Mouse (Mus musculus): ENCODE data around the gene Bhlhe41. TPM values are rescaled to one million over a fixed set of nuclear protein-coding genes. Genes with fewer than 3 reads are reported as not detected.

Bhlhe41 gene
- polyA plus RNA-seq, 1 experiment: 9.3 TPM

GRCm38 (mm10) chr6:145851956-145852355 is 13.4 kb downstream of the Bhlhe41 start:
- no peak for TF ChIP-seq POLR2A (IDR thresholded peaks at IDR 0.05; ENCODE audit: low read depth, low read length)
- TF ChIP-seq CTCF (IDR thresholded peaks at IDR 0.05; ENCODE audit: borderline replicate concordance, insufficient read depth, low read length): no peak
- H3K27ac ChIP-seq (ENCODE audit: insufficient read depth, low read length): no peak overlapping the region
- H3K4me1 ChIP-seq (ENCODE audit: control insufficient read depth, insufficient read depth, low read length): peaks cover 5% of the 10 kb centered on the region
- H3K4me3 ChIP-seq (ENCODE audit: insufficient read depth, low read length): no peak overlapping the region

GRCm38 (mm10) chr6:145850789-145851188 is 14.6 kb downstream of the Bhlhe41 start:
- peaks cover 2% of the 10 kb centered on the region for H3K4me1 ChIP-seq (ENCODE audit: control insufficient read depth, insufficient read depth, low read length)
- no peak overlapping the region for H3K27ac ChIP-seq (ENCODE audit: insufficient read depth, low read length)
- TF ChIP-seq CTCF (IDR thresholded peaks at IDR 0.05; ENCODE audit: borderline replicate concordance, insufficient read depth, low read length) (no peak), POLR2A (IDR thresholded peaks at IDR 0.05; ENCODE audit: low read depth, low read length) (no peak)
- H3K4me3 ChIP-seq (ENCODE audit: insufficient read depth, low read length): no peak overlapping the region

- Histone ChIP-seq H3K4me1 (ENCODE audit: control insufficient read depth, insufficient read depth, low read length) (no peaks in the 10 kb centered on the region), H3K27ac (ENCODE audit: insufficient read depth, low read length) (no peak overlapping the region), H3K4me3 (ENCODE audit: insufficient read depth, low read length) (no peak overlapping the region)
- no peak for TF ChIP-seq POLR2A (IDR thresholded peaks at IDR 0.05; ENCODE audit: low read depth, low read length)
- TF ChIP-seq CTCF (IDR thresholded peaks at IDR 0.05; ENCODE audit: borderline replicate concordance, insufficient read depth, low read length): no peak
These were observed 17.7 kb downstream of the Bhlhe41 start for GRCm38 (mm10) chr6:145847661-145848060.

- no peak for TF ChIP-seq POLR2A (IDR thresholded peaks at IDR 0.05; ENCODE audit: low read depth, low read length)
- no peak for TF ChIP-seq CTCF (IDR thresholded peaks at IDR 0.05; ENCODE audit: borderline replicate concordance, insufficient read depth, low read length)
- H3K4me3 ChIP-seq (ENCODE audit: insufficient read depth, low read length): no peak overlapping the region
- no peaks in the 10 kb centered on the region for H3K4me1 ChIP-seq (ENCODE audit: control insufficient read depth, insufficient read depth, low read length)
- no peak overlapping the region for H3K27ac ChIP-seq (ENCODE audit: insufficient read depth, low read length)
These were observed 18.4 kb downstream of the Bhlhe41 start for GRCm38 (mm10) chr6:145846948-145847347.

GRCm38 (mm10) chr6:145846076-145846475 is 19.3 kb downstream of the Bhlhe41 start:
- Histone ChIP-seq H3K4me1 (ENCODE audit: control insufficient read depth, insufficient read depth, low read length) (no peaks in the 10 kb centered on the region), H3K4me3 (ENCODE audit: insufficient read depth, low read length) (no peak overlapping the region), H3K27ac (ENCODE audit: insufficient read depth, low read length) (no peak overlapping the region)
- TF ChIP-seq POLR2A (IDR thresholded peaks at IDR 0.05; ENCODE audit: low read depth, low read length): no peak

- TF ChIP-seq CTCF (IDR thresholded peaks at IDR 0.05; ENCODE audit: borderline replicate concordance, insufficient read depth, low read length): no peak
- TF ChIP-seq POLR2A (IDR thresholded peaks at IDR 0.05; ENCODE audit: low read depth, low read length): no peak
- Histone ChIP-seq H3K4me3 (ENCODE audit: insufficient read depth, low read length) (no peak overlapping the region), H3K4me1 (ENCODE audit: control insufficient read depth, insufficient read depth, low read length) (no peaks in the 10 kb centered on the region), H3K27ac (ENCODE audit: insufficient read depth, low read length) (no peak overlapping the region)
These were observed 19.7 kb downstream of the Bhlhe41 start for GRCm38 (mm10) chr6:145845611-145846010.

GRCm38 (mm10) chr6:145835359-145835758 is 30.0 kb downstream of the Bhlhe41 start:
- Histone ChIP-seq H3K4me3 (ENCODE audit: insufficient read depth, low read length) (no peak overlapping the region), H3K27ac (ENCODE audit: insufficient read depth, low read length) (no peak overlapping the region), H3K4me1 (ENCODE audit: control insufficient read depth, insufficient read depth, low read length) (no peaks in the 10 kb centered on the region)
- no peak for TF ChIP-seq CTCF (IDR thresholded peaks at IDR 0.05; ENCODE audit: borderline replicate concordance, insufficient read depth, low read length)

- no peak overlapping the region for H3K27ac ChIP-seq (ENCODE audit: insufficient read depth, low read length)
- no peak for TF ChIP-seq CTCF (IDR thresholded peaks at IDR 0.05; ENCODE audit: borderline replicate concordance, insufficient read depth, low read length)
- no peak for TF ChIP-seq POLR2A (IDR thresholded peaks at IDR 0.05; ENCODE audit: low read depth, low read length)
- no peak overlapping the region for H3K4me3 ChIP-seq (ENCODE audit: insufficient read depth, low read length)
- no peaks in the 10 kb centered on the region for H3K4me1 ChIP-seq (ENCODE audit: control insufficient read depth, insufficient read depth, low read length)
These were observed 32.4 kb downstream of the Bhlhe41 start for GRCm38 (mm10) chr6:145832927-145833326.

GRCm38 (mm10) chr6:145830617-145831016 is 34.7 kb downstream of the Bhlhe41 start:
- H3K4me3 ChIP-seq (ENCODE audit: insufficient read depth, low read length): no peak overlapping the region
- no peak overlapping the region for H3K27ac ChIP-seq (ENCODE audit: insufficient read depth, low read length)
- no peaks in the 10 kb centered on the region for H3K4me1 ChIP-seq (ENCODE audit: control insufficient read depth, insufficient read depth, low read length)
- no peak for TF ChIP-seq POLR2A (IDR thresholded peaks at IDR 0.05; ENCODE audit: low read depth, low read length)
- no peak for TF ChIP-seq CTCF (IDR thresholded peaks at IDR 0.05; ENCODE audit: borderline replicate concordance, insufficient read depth, low read length)

GRCm38 (mm10) chr6:145830117-145830516 is 35.2 kb downstream of the Bhlhe41 start:
- H3K4me1 ChIP-seq (ENCODE audit: control insufficient read depth, insufficient read depth, low read length): no peaks in the 10 kb centered on the region
- H3K4me3 ChIP-seq (ENCODE audit: insufficient read depth, low read length): no peak overlapping the region
- peak; percentile 67 for TF ChIP-seq CTCF (IDR thresholded peaks at IDR 0.05; ENCODE audit: borderline replicate concordance, insufficient read depth, low read length)
- no peak for TF ChIP-seq POLR2A (IDR thresholded peaks at IDR 0.05; ENCODE audit: low read depth, low read length)
- no peak overlapping the region for H3K27ac ChIP-seq (ENCODE audit: insufficient read depth, low read length)

Data from embryonic fibroblast, embryonic 13.5 days (primary cell).